Mouse (Mus musculus): ENCODE data around the gene Tdrd5. TPM values are rescaled to one million over a fixed set of nuclear protein-coding genes. Genes with fewer than 3 reads are reported as not detected.
A peak's percentile ranks its signal among the peaks of the same experiment; 100 is the strongest.
"Not testable (repeated sequence)": the region's sequence is repeated elsewhere in the genome, so short reads cannot be mapped to it uniquely, and the experiment has no call there.

Gene Tdrd5
- polyA plus RNA-seq, 1 experiment from 2014 or later = not detected

GRCm38 (mm10) chr1:156271654-156272053, 31.8 kb downstream of the Tdrd5 start:
- no peak for DNase-seq (ENCODE audit: low spot score, missing footprints)
- no peak for ATAC-seq (ENCODE audit: low FRiP score)
- WGBS = 66% methylated on average over 5 of the region's 5 CpGs
- no peaks in the 10 kb centered on the region for H3K36me3 ChIP-seq (ENCODE audit: control insufficient read depth, insufficient read depth, low read length)
- H3K27me3 ChIP-seq (ENCODE audit: control insufficient read depth, insufficient read depth, low read length) = no peaks in the 10 kb centered on the region
- H3K9ac ChIP-seq (ENCODE audit: low read length) = no peak overlapping the region
- no peaks in the 10 kb centered on the region for H3K9me3 ChIP-seq (ENCODE audit: control insufficient read depth, low read length)
- no peak overlapping the region for H3K4me2 ChIP-seq
- H3K27ac ChIP-seq (ENCODE audit: low read depth, low read length) = no peak overlapping the region
- no peak overlapping the region for H3K4me3 ChIP-seq (ENCODE audit: low read depth, low read length)
- H3K4me1 ChIP-seq (ENCODE audit: control insufficient read depth, insufficient read depth, low read length) = no peaks in the 10 kb centered on the region

- Histone ChIP-seq H3K27me3 (ENCODE audit: control insufficient read depth, insufficient read depth, low read length) (no peaks in the 10 kb centered on the region), H3K9me3 (ENCODE audit: control insufficient read depth, low read length) (no peaks in the 10 kb centered on the region), H3K36me3 (ENCODE audit: control insufficient read depth, insufficient read depth, low read length) (no peaks in the 10 kb centered on the region), H3K9ac (ENCODE audit: low read length) (no peak overlapping the region), H3K4me2 (no peak overlapping the region), H3K27ac (ENCODE audit: low read depth, low read length) (no peak overlapping the region), H3K4me3 (ENCODE audit: low read depth, low read length) (no peak overlapping the region), H3K4me1 (ENCODE audit: control insufficient read depth, insufficient read depth, low read length) (no peaks in the 10 kb centered on the region)
- no peak for DNase-seq (ENCODE audit: low spot score, missing footprints)
- WGBS = 84% methylated on average over 9 of the region's 9 CpGs
- no peak for ATAC-seq (ENCODE audit: low FRiP score)
Measured at GRCm38 (mm10) chr1:156270471-156270870, 33.0 kb downstream of the Tdrd5 start.

GRCm38 (mm10) chr1:156268546-156268945, 34.9 kb downstream of the Tdrd5 start:
- not testable (repeated sequence) for ATAC-seq (ENCODE audit: low FRiP score); H3K27ac ChIP-seq (ENCODE audit: low read depth, low read length); H3K9ac ChIP-seq (ENCODE audit: low read length); H3K4me2 ChIP-seq; DNase-seq (ENCODE audit: low spot score, missing footprints); H3K4me1 ChIP-seq (ENCODE audit: control insufficient read depth, insufficient read depth, low read length); H3K36me3 ChIP-seq (ENCODE audit: control insufficient read depth, insufficient read depth, low read length); H3K9me3 ChIP-seq (ENCODE audit: control insufficient read depth, low read length); H3K27me3 ChIP-seq (ENCODE audit: control insufficient read depth, insufficient read depth, low read length); H3K4me3 ChIP-seq (ENCODE audit: low read depth, low read length)
- 23% methylated on average over 3 of the region's 3 CpGs for WGBS

- no peak overlapping the region for H3K27ac ChIP-seq (ENCODE audit: low read depth, low read length)
- ATAC-seq (ENCODE audit: low FRiP score) = no peak
- H3K36me3 ChIP-seq (ENCODE audit: control insufficient read depth, insufficient read depth, low read length) = no peaks in the 10 kb centered on the region
- H3K27me3 ChIP-seq (ENCODE audit: control insufficient read depth, insufficient read depth, low read length) = no peaks in the 10 kb centered on the region; the same call in 1 of the 2 replicates
- no peak overlapping the region for H3K4me2 ChIP-seq
- no peak overlapping the region for H3K9ac ChIP-seq (ENCODE audit: low read length)
- H3K4me1 ChIP-seq (ENCODE audit: control insufficient read depth, insufficient read depth, low read length) = no peaks in the 10 kb centered on the region
- no peak for DNase-seq (ENCODE audit: low spot score, missing footprints)
- H3K9me3 ChIP-seq (ENCODE audit: control insufficient read depth, low read length) = no peaks in the 10 kb centered on the region
- 90% methylated on average over 8 of the region's 8 CpGs for WGBS
- H3K4me3 ChIP-seq (ENCODE audit: low read depth, low read length) = no peak overlapping the region
Measured at GRCm38 (mm10) chr1:156263946-156264345, 39.5 kb downstream of the Tdrd5 start.

GRCm38 (mm10) chr1:156263352-156263751, 40.1 kb downstream of the Tdrd5 start:
- Histone ChIP-seq H3K4me1 (ENCODE audit: control insufficient read depth, insufficient read depth, low read length) (no peaks in the 10 kb centered on the region), H3K4me2 (no peak overlapping the region), H3K27me3 (ENCODE audit: control insufficient read depth, insufficient read depth, low read length) (no peaks in the 10 kb centered on the region; the same call in 1 of the 2 replicates), H3K9me3 (ENCODE audit: control insufficient read depth, low read length) (no peaks in the 10 kb centered on the region), H3K27ac (ENCODE audit: low read depth, low read length) (no peak overlapping the region), H3K9ac (ENCODE audit: low read length) (no peak overlapping the region), H3K36me3 (ENCODE audit: control insufficient read depth, insufficient read depth, low read length) (no peaks in the 10 kb centered on the region), H3K4me3 (ENCODE audit: low read depth, low read length) (no peak overlapping the region)
- 43% methylated on average over 2 of the region's 2 CpGs for WGBS
- no peak for ATAC-seq (ENCODE audit: low FRiP score)
- peak; percentile 97 for DNase-seq (ENCODE audit: low spot score, missing footprints)

GRCm38 (mm10) chr1:156254866-156255265, 48.6 kb downstream of the Tdrd5 start:
- Histone ChIP-seq H3K4me1 (ENCODE audit: control insufficient read depth, insufficient read depth, low read length) (no peaks in the 10 kb centered on the region), H3K27ac (ENCODE audit: low read depth, low read length) (no peak overlapping the region), H3K9ac (ENCODE audit: low read length) (no peak overlapping the region), H3K27me3 (ENCODE audit: control insufficient read depth, insufficient read depth, low read length) (no peaks in the 10 kb centered on the region; the same call in 1 of the 2 replicates), H3K36me3 (ENCODE audit: control insufficient read depth, insufficient read depth, low read length) (no peaks in the 10 kb centered on the region), H3K4me2 (no peak overlapping the region), H3K4me3 (ENCODE audit: low read depth, low read length) (no peak overlapping the region), H3K9me3 (ENCODE audit: control insufficient read depth, low read length) (no peaks in the 10 kb centered on the region)
- 83% methylated on average over 4 of the region's 4 CpGs for WGBS
- no peak for DNase-seq (ENCODE audit: low spot score, missing footprints)
- no peak for ATAC-seq (ENCODE audit: low FRiP score)

GRCm38 (mm10) chr1:156251096-156251495, 52.4 kb downstream of the Tdrd5 start:
- H3K9ac ChIP-seq (ENCODE audit: low read length); H3K9me3 ChIP-seq (ENCODE audit: control insufficient read depth, low read length); H3K4me3 ChIP-seq (ENCODE audit: low read depth, low read length); DNase-seq (ENCODE audit: low spot score, missing footprints); ATAC-seq (ENCODE audit: low FRiP score); H3K4me1 ChIP-seq (ENCODE audit: control insufficient read depth, insufficient read depth, low read length); H3K4me2 ChIP-seq; H3K27me3 ChIP-seq (ENCODE audit: control insufficient read depth, insufficient read depth, low read length); H3K27ac ChIP-seq (ENCODE audit: low read depth, low read length); H3K36me3 ChIP-seq (ENCODE audit: control insufficient read depth, insufficient read depth, low read length): not testable (repeated sequence)
- 88% methylated on average over 4 of the region's 4 CpGs for WGBS

GRCm38 (mm10) chr1:156247893-156248292, 55.6 kb downstream of the Tdrd5 start:
- H3K4me2 ChIP-seq = no peak overlapping the region
- no peaks in the 10 kb centered on the region for H3K9me3 ChIP-seq (ENCODE audit: control insufficient read depth, low read length)
- no peak overlapping the region for H3K9ac ChIP-seq (ENCODE audit: low read length)
- H3K27ac ChIP-seq (ENCODE audit: low read depth, low read length) = no peak overlapping the region
- H3K4me1 ChIP-seq (ENCODE audit: control insufficient read depth, insufficient read depth, low read length) = no peaks in the 10 kb centered on the region
- DNase-seq (ENCODE audit: low spot score, missing footprints) (no peak), ATAC-seq (ENCODE audit: low FRiP score) (no peak)
- H3K4me3 ChIP-seq (ENCODE audit: low read depth, low read length) = no peak overlapping the region
- WGBS = 86% methylated on average over 3 of the region's 3 CpGs
- H3K36me3 ChIP-seq (ENCODE audit: control insufficient read depth, insufficient read depth, low read length) = no peaks in the 10 kb centered on the region
- H3K27me3 ChIP-seq (ENCODE audit: control insufficient read depth, insufficient read depth, low read length) = no peaks in the 10 kb centered on the region

GRCm38 (mm10) chr1:156241713-156242348, 61.6 kb downstream of the Tdrd5 start:
- Histone ChIP-seq H3K9me3 (ENCODE audit: control insufficient read depth, low read length) (no peaks in the 10 kb centered on the region), H3K4me2 (no peak overlapping the region), H3K36me3 (ENCODE audit: control insufficient read depth, insufficient read depth, low read length) (no peaks in the 10 kb centered on the region), H3K4me3 (ENCODE audit: low read depth, low read length) (no peak overlapping the region), H3K9ac (ENCODE audit: low read length) (no peak overlapping the region; the same call in 1 of the 2 replicates), H3K27ac (ENCODE audit: low read depth, low read length) (no peak overlapping the region), H3K4me1 (ENCODE audit: control insufficient read depth, insufficient read depth, low read length) (no peaks in the 10 kb centered on the region), H3K27me3 (ENCODE audit: control insufficient read depth, insufficient read depth, low read length) (no peaks in the 10 kb centered on the region)
- ATAC-seq (ENCODE audit: low FRiP score) = no peak
- 9% methylated on average over 14 of the region's 14 CpGs for WGBS
- peak; percentile 96 for DNase-seq (ENCODE audit: low spot score, missing footprints)

All from midbrain, embryonic 11.5 days (tissue).